Mouse (Mus musculus) kidney, adult 18-20 months (tissue): ENCODE measurements at regions not wholly inside any gene's neighbourhood (a gene's known extent, or its start where the extent isn't known, plus 50 kb on each side); places are given as distances from the start of the nearest gene placed in this dataset.

ENCODE experiments used
- DNase-seq: peaks from one replicate; pipeline ENCODE4 v3.0.0; 2021

DNA sequence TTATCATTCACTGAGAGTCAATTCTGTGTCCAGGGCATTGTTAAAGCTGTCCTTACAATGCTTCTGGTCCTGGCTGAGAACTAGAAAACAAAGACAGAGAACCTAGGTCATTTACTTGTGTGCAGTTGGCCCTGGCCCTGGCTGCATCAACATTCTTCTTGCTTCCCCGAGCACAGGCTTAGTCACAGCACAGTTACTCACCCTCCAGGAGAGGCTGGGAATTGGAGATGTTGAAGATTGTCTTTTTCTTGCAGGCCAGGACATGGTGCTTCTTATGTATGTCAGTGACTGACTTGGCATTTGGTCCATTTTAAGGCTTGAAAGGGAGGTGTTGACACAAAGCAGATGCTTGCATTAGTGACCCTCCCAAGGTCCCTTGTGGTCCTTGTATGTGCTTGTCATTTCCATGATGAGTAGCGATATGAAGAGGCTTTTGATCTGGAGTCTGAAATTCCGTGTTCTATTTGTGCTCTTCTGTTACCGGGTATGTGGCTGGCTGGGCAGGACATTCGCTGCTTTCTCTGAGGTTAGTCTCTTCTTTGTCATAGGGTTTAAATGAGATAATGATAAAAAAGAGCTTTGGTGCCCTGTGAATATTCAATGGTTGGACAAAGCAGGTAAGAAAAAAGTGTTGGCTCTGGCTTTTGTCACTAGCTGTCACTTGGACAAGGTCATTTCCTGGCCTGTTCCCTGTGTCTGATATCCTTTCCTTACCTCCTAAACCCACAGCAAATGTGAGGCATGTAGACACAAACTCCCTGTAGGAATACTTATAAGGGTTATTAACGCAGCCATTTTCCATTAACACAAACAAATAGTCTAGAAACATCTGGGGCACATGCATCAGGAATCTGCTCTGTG, 285.0 kb upstream of the Gm21798 start:
- no peak for DNase-seq

GRCm38 (mm10) chr15:64533169-64533795, 284.2 kb upstream of the Gm21798 start:
- no peak for DNase-seq

DNA sequence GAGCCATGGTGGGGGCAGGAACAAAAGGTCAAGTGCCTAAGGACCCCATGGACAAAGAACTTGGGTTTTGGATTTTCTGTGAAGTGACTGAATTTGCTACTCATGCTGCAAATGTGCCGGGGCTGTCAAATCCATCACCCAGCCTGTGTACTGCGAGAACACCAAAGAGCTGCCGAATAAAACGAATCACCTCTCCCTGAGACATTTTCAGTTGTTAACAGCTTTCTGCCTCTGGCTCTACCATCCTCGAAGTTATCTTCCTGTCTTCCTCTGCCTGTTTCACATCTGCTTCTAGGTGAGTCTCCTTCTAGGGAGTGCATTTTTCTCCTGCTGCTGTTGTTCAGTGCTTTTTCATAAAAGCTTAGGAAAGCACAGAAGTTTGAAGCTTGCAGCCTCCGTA, 283.3 kb upstream of the Gm21798 start:
- no peak for DNase-seq

- no peak for DNase-seq
Measured at GRCm38 (mm10) chr15:64535160-64535559, 282.3 kb upstream of the Gm21798 start.

GRCm38 (mm10) chr15:64541395-64541794, 276.1 kb upstream of the Gm21798 start:
- no peak for DNase-seq

- DNase-seq = no peak
Measured at GRCm38 (mm10) chr15:64542250-64542901, 275.1 kb upstream of the Gm21798 start.

GRCm38 (mm10) chr15:64542908-64543307, 274.6 kb upstream of the Gm21798 start:
- DNase-seq = no peak

DNA sequence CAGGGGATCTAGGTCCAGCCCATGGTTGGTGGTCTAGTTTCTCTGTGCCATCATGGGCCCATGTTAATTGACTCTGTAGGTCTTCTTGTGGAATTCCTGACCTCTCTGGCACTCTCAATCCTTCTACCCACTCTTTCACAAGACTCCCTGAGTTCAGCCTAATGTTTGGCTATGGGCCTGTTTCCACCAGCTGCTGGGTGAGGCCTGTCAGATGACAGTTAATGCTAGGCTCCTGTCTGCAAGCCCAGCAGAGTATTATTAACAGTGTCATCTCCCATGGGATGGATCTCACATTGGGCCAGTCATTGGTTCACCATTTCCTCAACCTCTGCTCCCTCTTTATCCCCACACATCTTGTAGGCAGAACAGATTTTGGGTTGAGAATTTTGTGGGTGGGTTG, 271.5 kb upstream of the Gm21798 start:
- no peak for DNase-seq

- DNase-seq = no peak
Measured at GRCm38 (mm10) chr15:64557540-64557939, 260.0 kb upstream of the Gm21798 start.

- no peak for DNase-seq
Measured at GRCm38 (mm10) chr15:64558220-64558619, 259.3 kb upstream of the Gm21798 start.

DNA sequence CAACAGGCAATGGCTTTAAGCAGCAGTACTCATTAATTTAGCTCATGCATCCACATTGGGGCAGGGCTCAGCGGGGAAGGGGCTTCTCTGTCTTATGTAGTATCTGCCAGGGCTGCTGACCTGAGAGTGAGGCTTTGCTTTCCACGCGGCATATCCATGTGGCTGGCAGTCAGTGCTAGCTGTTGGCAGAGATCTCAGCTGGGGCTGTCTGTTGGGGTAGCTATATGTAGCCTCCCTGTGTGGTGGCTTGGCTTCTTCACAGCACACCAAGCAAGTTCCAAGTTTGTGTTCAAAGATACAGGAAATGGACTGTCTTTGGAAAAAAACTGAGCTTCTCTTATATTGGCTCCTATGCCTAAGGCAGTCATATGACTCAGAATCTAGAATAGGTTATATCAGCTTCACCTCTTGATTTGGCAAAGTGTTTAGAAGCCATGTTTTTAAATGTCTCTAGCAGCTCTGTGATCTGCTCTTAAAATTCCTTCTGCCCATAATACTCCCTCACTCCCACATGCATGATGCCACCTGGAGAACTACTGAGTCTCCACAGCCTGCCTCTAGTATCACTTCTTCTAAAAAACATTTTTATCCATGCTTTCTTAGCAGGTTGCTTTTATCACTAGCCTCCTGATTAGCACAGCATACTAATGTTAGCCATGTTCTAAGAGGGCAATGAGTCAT, 254.9 kb upstream of the Gm21798 start:
- no peak for DNase-seq

- DNase-seq = no peak
Measured at GRCm38 (mm10) chr15:64564703-64565102, 252.8 kb upstream of the Gm21798 start.

DNA sequence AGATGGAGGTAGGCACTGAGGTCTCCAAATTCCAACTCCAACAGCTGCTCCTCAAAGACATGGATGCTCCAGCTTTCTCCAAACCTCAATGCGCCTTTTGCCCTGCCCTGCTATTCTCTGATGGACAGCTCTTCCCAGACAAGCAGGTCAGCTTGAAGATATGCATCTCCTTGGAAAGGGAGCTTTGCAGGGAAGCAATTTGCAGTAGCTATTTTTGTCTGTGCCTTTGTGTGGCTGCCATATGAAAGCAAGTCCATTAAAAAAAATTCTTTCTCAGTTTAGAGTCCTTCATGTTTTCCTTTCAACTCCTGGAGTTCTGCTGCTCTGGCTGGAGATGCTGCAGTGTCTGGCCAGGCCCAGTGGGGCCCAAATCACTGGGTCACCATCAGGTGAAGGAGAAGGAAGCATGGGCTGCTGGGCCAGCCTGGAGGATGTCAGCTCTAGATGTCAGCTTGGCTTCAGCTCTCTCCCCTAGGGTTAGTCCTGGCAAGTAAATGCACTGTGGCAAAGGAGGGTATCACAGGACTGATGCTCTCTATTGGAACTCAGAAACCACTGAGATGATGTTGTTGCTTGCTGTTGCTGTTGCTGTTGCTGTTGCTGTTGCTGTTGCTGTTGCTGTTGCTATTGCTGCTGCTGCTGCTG, 240.5 kb upstream of the Gm21798 start:
- DNase-seq = no peak

GRCm38 (mm10) chr15:64578991-64579390, 238.5 kb upstream of the Gm21798 start:
- no peak for DNase-seq

DNA sequence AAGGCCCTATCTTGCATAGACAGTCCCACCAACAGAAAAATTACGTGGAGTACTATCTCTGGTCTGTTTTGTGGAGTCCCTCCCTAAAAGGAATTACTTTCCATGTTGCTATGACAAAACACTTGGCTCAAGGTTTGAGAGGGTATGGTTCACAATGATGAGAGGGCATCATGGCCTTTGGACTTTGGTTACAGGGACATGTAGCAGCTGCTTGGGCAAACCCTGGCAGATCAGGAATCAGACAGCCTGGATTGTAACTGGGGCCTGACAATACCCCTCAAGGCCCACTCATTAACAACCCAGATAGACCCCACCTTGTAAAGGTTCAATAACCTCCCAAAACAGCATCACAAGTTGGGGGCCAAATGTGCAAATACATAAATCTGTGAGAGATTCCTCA, 237.0 kb upstream of the Gm21798 start:
- DNase-seq = no peak

GRCm38 (mm10) chr15:64581046-64581445, 236.4 kb upstream of the Gm21798 start:
- no peak for DNase-seq

GRCm38 (mm10) chr15:64584129-64584528, 233.4 kb upstream of the Gm21798 start:
- DNase-seq = no peak

- no peak for DNase-seq
Measured at GRCm38 (mm10) chr15:64586776-64587175, 230.7 kb upstream of the Gm21798 start.

DNA sequence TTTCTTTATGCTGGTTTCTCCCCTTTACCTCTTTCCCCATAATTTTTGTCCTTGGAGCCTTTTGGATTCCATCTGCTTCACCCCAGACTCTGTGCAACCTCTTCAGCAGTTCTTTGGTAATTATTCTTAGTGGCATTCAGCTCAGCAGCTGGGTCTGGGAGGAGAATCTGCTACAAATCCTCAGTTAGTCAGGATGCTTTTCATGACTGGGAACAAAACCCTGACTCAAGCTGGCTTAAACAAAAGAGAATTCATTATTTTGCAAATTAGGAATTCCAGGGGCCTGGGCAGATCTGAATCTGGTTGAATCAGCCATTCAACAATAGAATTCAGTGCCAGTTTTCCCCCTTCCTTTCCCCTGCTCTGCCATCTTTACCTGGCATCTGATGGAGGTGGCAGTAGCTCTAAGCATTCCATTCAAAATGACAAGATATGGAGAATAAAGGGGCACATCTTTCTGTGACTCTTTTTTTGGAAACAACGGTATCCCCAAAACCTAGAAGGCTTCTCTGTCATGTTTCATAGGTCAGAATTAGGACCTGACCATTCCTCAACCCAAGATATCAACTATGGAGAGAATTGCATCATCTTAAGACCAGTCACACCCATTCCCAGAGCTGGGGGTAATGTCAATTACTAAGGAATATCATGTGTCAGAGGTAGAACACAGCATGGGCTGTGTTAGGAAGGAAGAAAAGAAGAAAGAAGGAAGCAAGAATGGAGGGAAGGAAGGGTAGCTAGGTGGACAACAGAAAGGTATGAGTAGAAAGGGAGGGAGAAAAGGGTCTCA, 227.2 kb upstream of the Gm21798 start:
- no peak for DNase-seq

DNA sequence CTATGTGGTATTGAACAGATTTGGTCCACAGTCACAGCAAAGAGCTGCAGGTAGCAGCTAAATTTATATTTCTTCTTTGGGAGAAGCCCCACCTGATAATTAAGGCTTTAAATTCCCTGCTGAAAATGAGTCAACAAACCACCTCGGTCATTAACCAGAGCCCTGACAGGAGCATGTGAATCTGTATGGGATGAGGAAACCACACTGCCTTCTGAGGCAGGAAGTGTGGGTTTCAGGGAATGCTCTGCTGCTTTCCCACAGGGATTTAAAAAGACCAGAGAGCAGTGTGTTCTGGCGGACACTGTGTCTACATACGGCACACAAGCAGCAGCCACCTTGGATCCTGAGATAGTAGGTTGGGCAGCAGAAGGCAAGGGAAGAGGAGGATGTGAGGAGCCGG, 204.0 kb upstream of the Gm21798 start:
- no peak for DNase-seq

DNA sequence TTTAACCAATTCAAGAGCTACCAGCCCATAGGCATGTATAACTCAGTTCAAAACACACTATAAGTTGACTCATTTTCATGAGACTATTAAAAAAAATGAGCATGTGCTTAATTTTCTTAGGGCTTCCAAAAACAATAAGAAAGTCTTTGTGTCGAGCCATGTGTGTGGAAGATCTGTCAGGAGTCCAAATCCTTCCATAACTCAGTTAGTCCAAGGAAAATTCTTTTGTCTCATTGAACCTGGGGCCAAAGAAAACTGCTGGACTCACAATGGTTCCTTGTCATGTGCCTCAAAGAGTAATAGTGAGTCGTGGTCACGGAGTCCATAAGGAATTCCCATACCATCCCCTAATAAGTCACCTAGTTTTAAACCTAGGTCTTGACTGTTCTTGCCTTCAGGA, 199.0 kb upstream of the Gm21798 start:
- no peak for DNase-seq

- no peak for DNase-seq
Measured at GRCm38 (mm10) chr15:64621876-64622275, 195.6 kb upstream of the Gm21798 start.
